In genomic region chr17:46028210-46029051, GRCm38 (mm10) we compare ENCODE assay signal across 8 mouse cellular contexts. TPM values are rescaled to one million over a fixed set of nuclear protein-coding genes. Genes with fewer than 3 reads are reported as not detected.
DNase-seq lines count a peak whose midpoint lies in the region; ATAC-seq and TF ChIP-seq lines count a peak whose summit lies in the region.

No protein-coding gene starts in this region.

- no peak for TF ChIP-seq CTCF in small intestine, adult 2 months (IDR thresholded peaks at IDR 0.05; ENCODE audit: extremely low read depth, insufficient read length, insufficient replicate concordance, low read depth, low read length)

- H3K27ac ChIP-seq in limb, embryonic 12.5 days: peak overlapping the region; percentile 86
- H3K27ac ChIP-seq in small intestine, adult 2 months (ENCODE audit: insufficient read depth, low read depth, low read length): peak overlapping the region; percentile 15; the same call in 1 of the 2 replicates

- H3K9me3 ChIP-seq in limb, embryonic 12.5 days: no peaks in the 10 kb centered on the region

- peaks cover 38% of the 10 kb centered on the region for H3K36me3 ChIP-seq in limb, embryonic 12.5 days
- peaks cover 18% of the 10 kb centered on the region for H3K36me3 ChIP-seq in small intestine, adult 2 months (ENCODE audit: control insufficient read depth, insufficient read depth, low read length)

- DNase-seq in adrenal gland, adult 2 months: peak; percentile 84
- no peak for DNase-seq in adrenal gland, postnatal 25 days
- DNase-seq in adrenal gland, postnatal 36 days: peak; percentile 69 to 76
- DNase-seq in heart, postnatal 4 days: peak; percentile 54
- DNase-seq in urinary bladder, adult 2 months (ENCODE audit: low spot score): no peak
- DNase-seq in urinary bladder, postnatal 4 days (ENCODE audit: low spot score in 2 of 2): no peak

- H3K4me2 ChIP-seq in limb, embryonic 12.5 days: peak overlapping the region; percentile 81

- TF ChIP-seq POLR2A in small intestine, adult 2 months (IDR thresholded peaks at IDR 0.05; ENCODE audit: low read depth, low read length): no peak

- no peak for ATAC-seq in limb, embryonic 12.5 days (ENCODE audit: insufficient number of reproducible peaks, insufficient read depth, low FRiP score, low TSS enrichment, low read depth)

- WGBS in limb, embryonic 12.5 days: 16% methylated on average over 15 of the region's 15 CpGs
- 44% methylated on average over 15 of the region's 15 CpGs for WGBS in small intestine, adult 2 months

- peak overlapping the region; percentile 90 for H3K4me3 ChIP-seq in limb, embryonic 12.5 days (replicated peaks)
- peak overlapping the region; percentile 80 for H3K4me3 ChIP-seq in small intestine, adult 2 months (ENCODE audit: low read depth, low read length)

- H3K4me1 ChIP-seq in limb, embryonic 12.5 days (replicated peaks): peaks cover 49% of the 10 kb centered on the region
- peaks cover 11% of the 10 kb centered on the region; the same call in 1 of the 2 replicates for H3K4me1 ChIP-seq in small intestine, adult 2 months (ENCODE audit: control insufficient read depth, insufficient read depth, insufficient read length, low read length)

- peak overlapping the region; percentile 96 for H3K9ac ChIP-seq in limb, embryonic 12.5 days (replicated peaks)

- no peaks in the 10 kb centered on the region for H3K27me3 ChIP-seq in limb, embryonic 12.5 days
- H3K27me3 ChIP-seq in small intestine, adult 2 months (ENCODE audit: control insufficient read depth, insufficient read depth, low read length): no peaks in the 10 kb centered on the region

RNA-seq across cellular contexts. Expression of gene Vegfa, which starts 3.7 kb away (rescaled TPM):
- total RNA-seq in adrenal gland, adult 2 months (2021): 100 to 1,000 TPM; 395 to 486 TPM
- 751 and 799 TPM in 2 replicates for polyA plus RNA-seq in adrenal gland, adult 2 months (2012; rRNA removed)
- total RNA-seq in adrenal gland, postnatal 25 days (2021): 429 and 459 TPM in 2 replicates
- 100 to 1,000 TPM; 330 to 830 TPM for total RNA-seq in adrenal gland, postnatal 36 days (2021)
- total RNA-seq in heart, postnatal 4 days (2021): 100 to 1,000 TPM; 192 to 209 TPM
- polyA plus RNA-seq in limb, embryonic 12.5 days (2016; fragmentation: Nextera tagmentation; extraction: Ambion mirVana): 6.2 TPM in 2 replicates
- 108 and 177 TPM in 2 replicates for polyA plus RNA-seq in small intestine, adult 2 months (2012; rRNA removed)
- 98.3 and 138 TPM in 2 replicates for polyA plus RNA-seq in urinary bladder, adult 2 months (2012; rRNA removed)

Comparison
In these comparisons a context has a peak if more than half of its experiments do, and no peak if none do; other contexts are left out.
1. DNase-seq: peak in adrenal gland, adult 2 months (single experiment), adrenal gland, postnatal 36 days (2 of 2) and heart, postnatal 4 days (single experiment); none in adrenal gland, postnatal 25 days (single experiment), urinary bladder, adult 2 months (single experiment) and urinary bladder, postnatal 4 days (0 of 2).